Mouse (Mus musculus) ovary, postnatal 36 days (tissue): ENCODE results near the gene Dnali1.

Source experiments
- DNase-seq: peaks from one replicate; pipeline ENCODE4 v3.0.0; 2022; ENCODE audit warnings: low spot score, mixed read lengths

Dnali1 gene

GRCm38 (mm10) chr4:125034341-125034740 lies 31.2 kb downstream of the Dnali1 start:
- DNase-seq: no peak

GRCm38 (mm10) chr4:125029891-125030614 lies 35.5 kb downstream of the Dnali1 start:
- DNase-seq: peak; percentile 90

GRCm38 (mm10) chr4:125020780-125021538 lies 44.5 kb downstream of the Dnali1 start:
- DNase-seq: no peak

GRCm38 (mm10) chr4:125017431-125017830 lies 48.1 kb downstream of the Dnali1 start:
- peak; percentile 77 for DNase-seq

GRCm38 (mm10) chr4:125015806-125016635 lies 49.5 kb downstream of the Dnali1 start, which contains the start of gene Gnl2:
TSS of gene Gnl2 (plus strand) at chr4:125016585.
- peak; percentile 47 for DNase-seq

GRCm38 (mm10) chr4:125008712-125009111 lies 56.8 kb downstream of the Dnali1 start:
- no peak for DNase-seq

- DNase-seq: no peak
These were observed 57.3 kb downstream of the Dnali1 start for GRCm38 (mm10) chr4:125008220-125008619.

GRCm38 (mm10) chr4:125007460-125007859 lies 58.0 kb downstream of the Dnali1 start:
- no peak for DNase-seq
